Mouse (Mus musculus): ENCODE results near the gene Foxq1. TPM values are rescaled to one million over a fixed set of nuclear protein-coding genes. Genes with fewer than 3 reads are reported as not detected.
A peak's percentile ranks its signal among the peaks of the same experiment; 100 is the strongest.

The Foxq1 gene
- polyA plus RNA-seq (2012; rRNA removed), result 118 and 159 TPM in 2 replicates

DNA sequence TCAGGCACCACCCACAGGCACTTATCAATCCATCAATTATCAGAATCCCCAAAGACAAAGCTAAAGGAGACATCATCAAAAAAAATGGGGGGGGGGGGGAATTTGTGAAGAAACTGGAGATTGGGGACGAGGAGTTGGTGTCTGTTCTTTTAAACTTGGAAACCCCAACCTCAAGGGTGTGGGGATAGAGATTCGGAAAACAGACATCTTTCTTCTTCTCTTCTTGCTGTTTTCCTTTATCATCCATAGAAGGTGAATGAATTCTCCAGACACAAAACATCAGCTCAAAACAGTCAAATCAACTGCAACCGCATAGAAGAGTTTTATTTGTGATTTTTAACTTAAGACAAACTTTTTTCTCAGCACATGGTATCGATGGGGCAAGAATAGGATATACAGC lies at the start of gene Foxq1:
Gene Foxq1, plus strand, starts transcription at position 301 of the 400 bp plus-strand sequence.
- DNase-seq (ENCODE audit: low spot score), result no peak

DNA sequence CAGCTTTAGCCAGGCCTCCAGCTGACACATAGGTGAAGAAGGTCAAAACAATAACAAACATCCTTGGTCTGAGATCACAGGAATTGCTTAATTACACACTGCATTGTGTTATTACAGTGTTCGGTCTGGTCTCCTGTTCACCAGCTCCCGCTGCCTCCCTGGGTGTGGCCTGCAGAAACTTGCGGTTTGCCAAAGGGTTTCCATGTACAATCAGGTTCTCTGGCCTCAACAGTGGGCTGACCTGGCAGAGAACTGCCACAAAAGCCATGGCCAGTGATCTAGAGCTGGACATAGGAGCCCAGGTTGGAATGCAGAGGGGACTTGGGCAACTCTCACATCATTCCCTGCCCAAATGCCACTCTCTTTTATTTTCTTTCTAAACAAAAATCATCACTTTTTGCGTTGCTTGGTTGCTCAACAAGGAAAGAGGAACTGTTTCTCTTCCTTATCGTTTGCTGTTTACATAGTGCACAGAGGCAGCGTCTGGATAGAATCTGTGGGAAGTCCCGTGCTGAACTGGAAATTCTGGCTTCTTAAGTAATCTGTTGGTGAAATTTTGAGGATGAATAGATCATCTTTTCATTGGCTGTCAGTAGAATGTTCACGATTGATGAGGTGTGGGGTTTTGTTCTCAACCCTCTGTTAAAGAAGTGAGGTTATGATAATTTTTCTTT lies 49.3 kb upstream of the Foxq1 start:
- DNase-seq (ENCODE audit: low spot score), result no peak

DNA sequence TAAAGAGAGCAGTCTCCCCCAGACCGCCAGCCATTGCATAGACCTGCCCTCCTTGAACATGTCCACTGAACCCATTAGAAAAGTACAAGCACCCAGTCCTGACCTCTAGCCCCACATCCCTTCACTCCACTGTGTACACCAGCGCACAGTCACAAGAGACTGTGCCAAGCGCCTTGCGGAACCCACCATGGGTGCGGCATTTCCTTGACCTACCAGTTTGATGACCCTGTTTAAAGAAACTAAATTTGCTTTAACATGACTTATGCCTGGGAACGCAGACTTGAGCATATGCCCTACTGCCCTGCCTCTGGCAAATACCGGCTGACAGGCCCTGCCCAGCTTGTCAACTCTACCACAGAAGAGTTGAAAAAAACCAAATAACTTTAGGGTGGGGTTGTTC lies 40.7 kb upstream of the Foxq1 start:
- DNase-seq (ENCODE audit: low spot score), result no peak

DNA sequence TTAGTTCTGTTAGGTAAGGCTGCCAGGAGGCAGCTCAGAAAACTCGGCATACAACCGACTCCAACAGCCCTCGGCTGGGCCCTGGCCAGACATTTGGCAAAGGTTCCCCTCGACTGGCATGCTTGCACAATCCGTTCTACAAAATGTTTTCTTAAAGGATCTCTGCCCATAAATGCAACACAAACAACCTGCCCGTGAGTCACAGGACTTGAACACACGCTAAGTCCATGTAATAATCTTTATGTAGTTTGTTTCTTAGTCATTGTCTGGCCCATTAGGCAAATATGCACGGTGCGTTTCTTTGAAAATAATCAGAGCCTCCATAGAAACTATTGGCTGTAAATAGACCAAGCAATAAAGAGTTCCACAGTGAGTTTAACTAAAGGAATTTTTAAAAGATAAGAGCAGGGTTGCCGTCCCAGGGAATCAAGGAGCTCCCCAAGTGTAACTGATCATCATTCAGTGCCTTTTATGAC lies 37.5 kb upstream of the Foxq1 start:
- DNase-seq (ENCODE audit: low spot score), result peak; percentile 54

DNA sequence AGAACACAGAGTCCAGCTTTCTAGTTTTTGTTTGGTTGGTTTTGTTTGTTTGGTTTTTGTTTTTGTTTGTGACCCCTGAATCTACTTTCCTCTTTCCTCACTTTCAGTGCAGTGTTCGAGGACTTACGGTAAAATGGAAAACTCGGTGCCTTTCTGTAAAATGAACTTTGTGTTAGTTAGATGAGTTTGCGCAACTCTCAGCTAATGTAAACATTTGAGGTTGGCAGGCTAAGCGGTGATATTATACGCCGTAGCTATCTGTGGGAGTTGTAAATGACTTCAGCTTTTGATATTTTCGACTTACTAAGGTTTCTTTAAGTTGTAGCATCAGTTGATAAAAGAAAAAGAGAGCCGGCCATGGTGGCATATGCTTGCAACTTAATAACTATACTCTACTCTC lies 37.0 kb upstream of the Foxq1 start:
- DNase-seq (ENCODE audit: low spot score), result no peak

DNA sequence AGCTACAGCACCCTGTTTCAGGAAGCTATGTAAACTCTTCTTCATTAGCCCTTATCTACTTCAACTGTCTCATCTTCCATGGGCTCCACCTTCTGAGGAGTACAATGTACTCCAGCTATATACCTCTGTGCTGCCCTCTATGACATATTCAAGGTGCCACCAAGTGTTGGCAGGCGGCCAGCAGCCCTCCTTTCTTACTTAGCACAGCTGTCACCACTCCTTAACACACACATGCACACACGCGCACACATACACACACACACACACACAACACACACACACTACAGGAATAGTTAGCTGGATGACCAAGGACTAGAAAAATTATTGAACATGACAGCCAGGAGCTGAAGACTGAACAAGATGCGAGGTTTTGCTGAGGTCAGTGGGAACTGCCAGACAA lies 31.0 kb upstream of the Foxq1 start:
- no peak for DNase-seq (ENCODE audit: low spot score)

DNA sequence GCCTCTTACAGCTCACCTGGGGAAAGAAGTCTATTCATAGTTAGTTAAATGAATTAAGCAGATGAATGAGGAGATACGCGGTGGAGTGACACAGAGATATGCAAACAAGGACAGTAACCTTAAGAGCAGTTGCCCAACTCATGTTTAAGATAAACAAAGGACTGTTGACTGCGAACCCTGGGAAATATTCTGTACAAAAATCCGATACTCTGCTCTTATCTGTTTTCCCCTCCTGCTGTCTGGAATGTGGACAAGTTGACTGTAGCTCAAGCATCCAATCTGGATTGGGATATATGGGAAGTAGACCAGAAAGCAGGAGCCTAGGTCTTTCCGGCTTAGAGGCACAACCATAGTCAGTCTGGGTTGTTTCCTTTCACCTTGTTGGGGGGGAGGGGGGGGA lies 24.7 kb upstream of the Foxq1 start:
- no peak for DNase-seq (ENCODE audit: low spot score)

DNA sequence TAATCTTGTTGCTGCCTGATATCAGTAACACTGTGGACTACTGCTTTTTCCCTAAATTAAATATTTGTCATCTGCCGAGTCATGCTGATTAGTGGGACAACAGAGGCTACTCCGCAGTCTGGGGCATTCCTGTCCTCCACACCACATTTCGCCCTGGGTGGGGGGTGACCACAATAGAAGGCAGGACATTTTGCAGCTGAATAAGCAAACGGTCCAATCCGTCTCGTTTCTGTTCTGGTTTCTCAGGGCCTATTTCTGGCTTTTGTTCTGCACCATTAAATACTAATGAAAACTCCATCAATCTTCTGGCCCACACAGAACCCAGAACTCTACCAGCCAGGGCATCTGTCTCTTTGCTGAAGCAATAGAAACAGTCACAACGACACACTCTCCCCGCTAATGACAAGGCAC lies 24.3 kb upstream of the Foxq1 start:
- no peak for DNase-seq (ENCODE audit: low spot score)

DNA sequence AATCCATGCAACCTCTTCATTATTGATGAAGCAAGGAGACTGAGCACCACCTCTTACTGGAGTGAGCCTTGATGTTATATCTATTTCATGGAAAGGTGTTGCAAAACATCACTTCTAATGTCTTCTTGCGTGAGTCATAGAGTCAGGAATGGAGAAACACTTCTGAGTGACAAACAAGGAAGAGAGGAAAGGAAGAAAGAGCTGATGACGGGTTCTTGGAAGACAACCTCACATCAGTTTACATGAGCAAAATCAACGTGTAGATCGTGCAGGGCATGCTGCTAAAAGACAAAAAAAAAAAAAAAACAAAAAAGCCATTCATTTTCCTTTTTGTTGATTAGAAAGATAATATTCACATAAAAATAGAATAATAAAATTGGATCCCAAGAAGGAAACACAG lies 21.2 kb upstream of the Foxq1 start:
- no peak for DNase-seq (ENCODE audit: low spot score)

DNA sequence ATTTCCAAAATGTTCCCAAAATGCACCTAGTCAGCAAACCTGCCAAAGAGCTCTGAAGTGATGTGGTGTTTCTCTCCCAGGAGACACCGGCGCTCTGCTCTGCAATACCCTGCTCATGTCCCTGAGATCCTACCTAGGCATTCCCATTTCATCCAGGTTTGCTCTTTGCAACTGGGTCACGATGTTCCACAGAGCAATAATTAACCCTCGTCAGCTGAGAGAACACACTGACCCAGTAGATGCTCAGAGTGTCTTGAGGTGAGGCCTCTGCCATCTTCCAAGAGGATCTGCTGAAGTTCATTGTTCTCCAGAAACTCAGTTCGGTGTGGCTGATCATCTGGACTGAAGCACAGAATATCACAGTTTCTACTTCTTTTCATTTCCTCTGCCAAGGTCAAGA lies 12.9 kb upstream of the Foxq1 start:
- DNase-seq (ENCODE audit: low spot score), result no peak

DNA sequence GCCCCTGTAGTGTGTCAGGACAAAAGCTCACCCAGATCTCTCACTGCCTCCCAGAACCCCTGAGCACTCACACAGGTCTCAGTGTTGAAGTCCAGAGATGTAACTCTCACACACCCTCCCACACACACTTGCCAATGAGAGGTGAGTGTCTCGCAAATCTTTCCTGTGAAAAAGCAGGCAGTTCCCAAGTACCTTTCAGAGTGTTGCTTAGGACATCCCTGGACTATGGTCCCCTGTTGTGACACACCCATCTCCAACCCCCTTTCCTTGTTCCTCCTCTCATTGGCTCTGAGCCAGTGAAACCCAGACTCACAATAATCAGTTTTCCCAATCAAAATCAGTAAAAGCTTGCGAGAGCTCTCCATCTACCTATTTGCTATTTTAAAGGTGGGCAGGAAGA lies 9.2 kb upstream of the Foxq1 start:
- no peak for DNase-seq (ENCODE audit: low spot score)

DNA sequence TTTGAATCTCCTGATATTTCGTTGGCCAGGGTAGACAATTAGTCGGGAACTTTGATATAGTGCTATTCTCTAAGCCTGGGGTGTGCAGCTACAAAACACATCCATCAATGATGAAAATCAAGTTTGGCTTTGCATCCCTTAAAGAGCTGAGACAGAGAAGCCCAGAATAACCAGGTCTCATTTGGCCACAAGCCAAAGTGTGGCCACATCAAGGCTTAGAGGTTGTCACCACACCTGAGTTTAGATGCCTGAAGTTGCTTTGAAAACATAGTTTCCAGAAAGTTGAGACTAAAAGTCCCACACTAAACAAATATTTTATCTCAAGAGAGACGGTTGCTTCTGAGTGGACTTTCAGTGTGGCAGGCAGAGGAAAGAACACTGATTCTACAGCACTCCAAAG lies 8.7 kb upstream of the Foxq1 start:
- no peak for DNase-seq (ENCODE audit: low spot score)

DNA sequence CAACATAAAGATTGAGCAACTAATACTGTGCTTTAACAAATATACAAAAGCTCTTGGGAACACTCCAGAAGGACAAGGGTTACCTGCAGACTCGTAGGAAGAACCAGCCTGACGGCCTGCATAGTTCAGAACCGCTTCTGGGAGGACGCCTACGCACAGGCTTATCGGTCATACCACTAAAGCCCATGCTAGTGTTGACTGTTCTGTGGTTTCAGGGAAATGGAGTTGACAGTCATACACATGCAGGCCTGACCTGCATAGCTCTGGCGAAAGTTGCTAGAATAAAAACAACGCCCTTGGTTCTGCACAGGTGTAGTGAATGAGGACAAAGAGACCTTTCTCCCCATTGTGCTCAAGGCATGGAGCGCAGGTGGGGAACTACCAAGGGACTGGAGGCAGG lies 8.3 kb upstream of the Foxq1 start:
- no peak for DNase-seq (ENCODE audit: low spot score)

DNA sequence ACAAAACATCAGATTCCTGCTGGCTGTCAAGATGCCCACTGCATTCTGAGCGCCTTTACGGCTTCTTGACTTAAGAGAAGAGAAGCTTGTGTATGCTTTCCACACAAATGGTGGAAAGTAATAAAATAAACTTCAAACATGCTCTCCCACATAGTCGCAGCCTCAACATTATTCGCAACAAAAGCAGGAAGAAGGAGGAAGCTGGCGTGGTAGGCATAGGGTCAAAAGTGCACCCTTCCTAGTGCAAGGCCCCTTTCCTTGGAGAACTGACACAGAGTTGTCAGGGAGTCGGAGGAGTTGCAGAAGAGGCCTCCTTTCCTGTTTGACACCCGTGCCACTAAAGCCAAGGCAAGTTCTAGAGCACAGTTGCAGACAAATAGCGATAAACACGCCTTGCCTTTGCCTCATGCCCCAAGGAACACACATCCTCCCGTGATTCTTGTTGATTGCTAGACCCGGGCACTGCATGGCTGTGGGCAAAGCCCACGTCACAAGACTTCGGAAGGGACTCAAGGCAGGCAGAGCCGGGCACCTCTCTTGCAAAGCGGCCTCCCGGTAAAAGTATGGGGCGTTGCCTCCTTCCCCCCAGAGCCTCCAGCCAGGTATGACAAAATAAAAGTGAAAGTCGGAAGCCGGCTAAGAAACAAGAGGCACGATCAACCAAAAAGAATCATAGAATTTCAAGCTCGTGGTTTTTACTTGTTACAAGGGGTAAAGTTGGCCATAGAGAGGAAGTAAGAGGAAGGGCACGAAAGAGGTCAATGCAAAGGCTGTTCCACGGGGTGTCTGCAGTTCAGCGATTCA lies 1.2 kb downstream of the Foxq1 start:
- peak; percentile 25 for DNase-seq (ENCODE audit: low spot score)

DNA sequence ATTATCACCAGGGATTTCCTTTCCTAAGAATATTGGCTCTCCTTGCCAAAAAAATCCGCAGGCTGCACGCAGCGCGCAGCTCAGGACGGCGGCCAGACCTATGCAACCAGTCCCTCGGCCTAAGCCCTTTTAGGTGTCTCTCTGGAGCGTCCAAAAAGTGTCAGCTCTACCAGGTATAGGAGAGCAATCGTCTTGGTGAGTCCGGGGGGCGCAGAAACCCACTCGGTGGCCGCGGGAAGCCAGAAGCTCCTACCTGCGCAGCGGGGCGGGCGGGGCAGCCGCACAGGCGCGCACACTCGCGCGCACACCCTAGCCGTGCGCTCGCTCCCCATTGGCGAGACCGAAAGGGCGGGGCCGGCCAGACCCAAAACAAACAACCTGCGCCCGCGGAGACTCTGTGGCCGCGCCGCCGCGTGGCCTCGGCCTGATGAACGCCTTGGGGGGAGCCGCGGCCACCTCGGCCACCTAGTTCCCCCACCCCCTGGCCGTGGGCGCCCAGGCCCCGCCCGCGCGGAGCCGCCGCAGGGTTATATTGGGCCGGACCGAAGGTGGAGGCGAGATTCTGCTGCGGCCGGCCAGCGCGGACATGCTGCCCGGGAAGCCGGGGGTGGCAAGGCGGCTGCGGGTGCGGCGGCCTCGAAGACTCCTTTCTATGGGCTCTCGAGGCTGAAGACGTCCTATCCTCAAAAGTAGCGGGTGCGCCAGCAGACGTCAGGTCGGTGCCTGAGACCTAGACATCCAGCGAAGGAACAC lies 2.0 kb downstream of the Foxq1 start:
- DNase-seq (ENCODE audit: low spot score), result peak; percentile 92

DNA sequence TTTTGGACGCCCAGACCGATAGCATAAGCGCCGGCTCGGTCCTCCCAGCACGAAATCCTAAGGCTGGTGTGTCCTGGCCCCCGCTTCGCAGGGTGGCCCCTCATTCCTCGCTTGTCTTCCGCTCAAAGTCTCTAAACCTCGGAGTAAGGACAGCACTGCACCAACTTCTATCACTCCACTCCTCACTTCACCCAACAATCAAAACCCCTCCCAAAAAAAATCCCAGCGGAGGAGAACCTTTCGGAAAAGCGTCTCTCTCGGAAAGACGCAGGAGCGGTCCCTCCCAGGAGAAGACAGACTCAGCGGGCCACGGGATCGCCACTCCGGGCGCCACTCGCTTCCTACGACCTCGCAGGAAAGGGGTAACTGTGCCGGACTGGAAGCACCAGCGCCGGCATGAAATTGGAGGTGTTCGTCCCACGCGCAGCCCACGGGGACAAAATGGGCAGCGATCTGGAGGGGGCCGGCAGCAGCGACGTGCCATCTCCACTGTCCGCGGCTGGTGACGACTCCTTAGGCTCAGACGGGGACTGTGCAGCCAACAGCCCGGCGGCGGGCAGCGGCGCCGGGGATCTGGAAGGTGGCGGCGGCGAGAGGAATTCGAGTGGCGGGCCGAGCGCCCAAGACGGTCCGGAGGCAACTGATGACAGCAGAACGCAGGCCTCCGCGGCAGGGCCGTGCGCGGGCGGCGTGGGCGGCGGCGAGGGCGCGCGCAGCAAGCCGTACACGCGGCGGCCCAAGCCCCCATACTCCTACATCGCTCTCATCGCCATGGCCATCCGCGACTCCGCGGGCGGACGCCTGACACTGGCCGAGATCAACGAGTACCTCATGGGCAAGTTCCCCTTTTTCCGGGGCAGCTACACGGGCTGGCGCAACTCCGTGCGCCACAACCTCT lies 2.8 kb downstream of the Foxq1 start, which contains the start of gene A530084C06Rik:
Gene A530084C06Rik, minus strand, starts transcription at position 813 of the 898 bp plus-strand sequence.
- peak; percentile 65 for DNase-seq (ENCODE audit: low spot score)

DNA sequence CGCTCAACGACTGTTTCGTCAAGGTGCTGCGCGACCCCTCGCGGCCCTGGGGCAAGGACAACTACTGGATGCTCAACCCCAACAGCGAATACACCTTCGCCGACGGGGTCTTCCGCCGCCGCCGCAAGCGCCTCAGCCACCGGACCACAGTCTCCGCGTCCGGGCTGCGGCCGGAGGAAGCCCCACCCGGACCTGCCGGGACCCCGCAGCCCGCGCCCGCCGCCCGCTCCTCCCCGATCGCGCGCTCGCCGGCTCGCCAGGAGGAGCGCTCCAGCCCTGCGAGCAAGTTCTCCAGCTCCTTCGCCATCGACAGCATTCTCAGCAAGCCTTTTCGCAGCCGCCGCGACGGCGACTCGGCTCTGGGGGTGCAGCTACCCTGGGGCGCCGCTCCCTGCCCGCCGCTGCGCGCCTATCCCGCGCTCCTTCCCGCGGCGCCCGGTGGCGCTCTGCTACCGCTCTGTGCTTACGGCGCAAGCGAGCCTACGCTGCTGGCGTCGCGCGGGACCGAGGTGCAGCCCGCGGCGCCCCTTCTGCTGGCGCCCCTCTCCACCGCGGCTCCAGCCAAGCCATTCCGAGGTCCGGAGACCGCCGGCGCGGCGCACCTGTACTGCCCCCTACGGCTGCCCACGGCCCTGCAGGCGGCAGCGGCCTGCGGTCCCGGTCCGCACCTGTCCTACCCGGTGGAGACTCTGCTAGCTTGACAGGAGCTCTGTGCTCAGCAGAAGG lies 3.6 kb downstream of the Foxq1 start:
- peak; percentile 66 for DNase-seq (ENCODE audit: low spot score)

DNA sequence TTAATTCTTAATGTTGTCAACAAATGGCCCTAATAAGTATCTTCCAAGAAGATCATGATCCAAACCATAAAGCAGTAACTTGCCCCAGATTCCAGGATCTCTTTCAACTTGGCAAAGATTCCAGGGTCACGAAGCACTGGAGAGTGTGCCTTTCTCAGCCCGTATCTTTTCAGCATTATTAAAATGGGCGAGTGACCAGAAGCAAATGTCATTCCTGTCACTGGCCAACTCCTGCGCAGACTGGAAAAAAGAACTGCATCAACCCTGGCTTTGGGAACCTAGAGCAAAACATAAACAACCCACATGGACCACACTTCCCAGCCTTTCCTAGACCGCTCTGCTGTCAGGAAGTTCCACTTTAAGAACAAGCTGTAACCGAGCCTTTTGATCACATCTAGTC lies 8.5 kb downstream of the Foxq1 start:
- DNase-seq (ENCODE audit: low spot score), result no peak

DNA sequence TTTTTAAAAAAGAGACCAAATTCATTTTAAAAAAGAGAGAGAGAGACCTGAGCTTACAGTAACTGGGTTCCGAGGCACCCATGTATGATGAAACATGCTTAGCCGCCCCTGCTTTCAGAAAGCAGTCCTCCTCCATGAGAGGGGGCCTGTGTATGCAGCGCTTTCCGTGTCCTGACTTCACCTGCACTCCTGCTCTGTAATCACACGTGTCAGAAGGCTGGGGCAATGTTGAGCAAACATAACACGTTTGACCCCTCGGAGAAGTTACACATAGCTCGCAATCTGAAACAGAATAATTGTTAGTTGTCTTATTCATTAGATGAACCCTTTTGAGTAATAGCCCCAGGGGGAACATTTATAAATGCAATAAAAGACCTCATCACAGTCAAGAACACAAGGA lies 11.2 kb downstream of the Foxq1 start:
- DNase-seq (ENCODE audit: low spot score), result no peak

DNA sequence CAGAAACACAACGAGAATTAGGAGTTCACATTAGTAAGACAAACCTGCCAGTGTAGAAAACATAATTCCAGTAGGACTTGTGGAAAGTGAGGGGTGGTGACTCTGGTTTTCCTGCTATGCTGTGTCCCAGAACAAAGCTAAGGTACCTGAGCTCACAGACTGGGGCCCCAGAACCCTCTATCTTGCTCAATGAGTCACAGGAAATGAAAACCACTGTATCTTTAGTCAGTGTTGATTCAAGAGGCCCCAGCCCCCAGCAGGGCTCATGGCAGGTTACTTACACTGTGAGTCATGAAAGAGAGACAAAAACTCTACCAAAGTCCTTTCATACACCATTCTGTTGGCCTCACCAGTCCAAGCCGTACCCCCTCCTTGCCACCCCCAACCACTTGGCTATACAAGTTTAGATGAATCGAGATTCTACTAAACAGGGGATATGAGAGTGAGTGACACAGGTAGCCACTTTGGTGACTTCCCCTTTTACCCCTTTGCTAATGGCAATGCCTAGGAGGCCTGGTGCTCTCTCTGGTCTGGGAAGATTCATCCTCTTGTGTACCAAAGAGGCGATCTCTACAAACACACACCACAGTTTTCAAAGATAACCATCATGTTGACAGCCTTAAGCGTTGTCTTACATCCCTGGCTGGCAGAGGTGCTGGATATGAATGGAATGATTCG lies 11.8 kb downstream of the Foxq1 start:
- DNase-seq (ENCODE audit: low spot score), result peak; percentile 22
